Mouse (Mus musculus) lung, adult 2 months (tissue): ENCODE measurements around the gene Atg13. TPM values are rescaled to one million over a fixed set of nuclear protein-coding genes. Genes with fewer than 3 reads are reported as not detected.
A peak's percentile ranks its signal among the peaks of the same experiment; 100 is the strongest.

Source experiments
- DNase-seq: peaks from one replicate; pipeline ENCODE4 v3.0.0; 2022
- H3K4me1 ChIP-seq: fragments of 200-500 bp; 2 replicates; pipeline ENCODE4 v1.6.1; 2011; ENCODE audit warnings: low read length; ENCODE audit not compliant: control insufficient read depth, insufficient read depth
- H3K4me3 ChIP-seq: fragments of 200-500 bp; replicated peaks from 2 replicates; pipeline ENCODE3; 2011; ENCODE audit warnings: low read depth, mild to moderate bottlenecking, control low read depth, low read length; ENCODE audit errors: extremely low read depth
- CTCF ChIP-seq: fragments of 200-500 bp; IDR thresholded peaks from 2 replicates; pipeline ENCODE4 v1.5.1; 2011; ENCODE audit warnings: mild to moderate bottlenecking, low read length, control low read depth; ENCODE audit not compliant: insufficient read depth
- POLR2A ChIP-seq: fragments of 200-500 bp; IDR thresholded peaks from 2 replicates; pipeline ENCODE4 v1.6.1; 2011; ENCODE audit warnings: low read depth, mild to moderate bottlenecking, control low read depth, low read length, borderline replicate concordance; ENCODE audit errors: extremely low read depth
- WGBS: fragments of 180-500 bp; shearing (Covaris S2); methylation state at CpG from one replicate; pipeline ENCODE4 v1.1.7; 2018; 5-methylcytosine and 5-hydroxymethylcytosine counted together
- polyA plus RNA-seq: library from polyadenylated mRNA; depleted of rRNA; stranded (reverse); fragments of >200 nt; gene quantifications from 2 replicates; pipeline ENCODE4 v1.2.3, GENCODE M21; 2012

The Atg13 gene
- polyA plus RNA-seq, 1 experiment, result 40.4 TPM

- Histone ChIP-seq H3K4me3 (no peak overlapping the region), H3K4me1 (no peaks in the 10 kb centered on the region)
- no peak for DNase-seq
- TF ChIP-seq POLR2A (no peak), CTCF (no peak)
Measured at GRCm38 (mm10) chr2:91723951-91724350, 13.6 kb upstream of the Atg13 start.

GRCm38 (mm10) chr2:91723382-91723781 lies 13.0 kb upstream of the Atg13 start:
- DNase-seq, result no peak
- 54% methylated on average over 4 of the region's 4 CpGs for WGBS
- no peak overlapping the region for H3K4me3 ChIP-seq

DNA sequence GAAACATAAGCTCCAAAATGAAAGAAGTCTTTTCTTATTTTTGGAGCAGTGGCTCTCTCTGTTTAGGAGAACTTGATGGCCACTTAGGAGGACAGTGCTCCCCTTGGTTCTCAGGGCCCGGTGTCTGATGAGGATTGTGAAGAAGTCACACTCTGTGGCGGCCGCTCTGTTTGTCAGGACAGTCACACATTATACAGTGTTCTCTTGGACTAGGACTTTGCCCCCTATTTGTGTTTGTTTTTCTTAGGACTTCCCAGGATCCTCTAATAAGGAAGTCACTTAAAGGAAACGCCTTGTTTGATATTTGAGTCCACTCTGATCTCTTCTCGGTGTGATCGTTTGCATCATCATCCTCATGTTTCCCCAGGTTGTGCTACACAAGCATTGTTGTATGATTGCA lies 7.9 kb upstream of the Atg13 start:
- 65% methylated on average over 6 of the region's 6 CpGs for WGBS
- H3K4me3 ChIP-seq, result no peak overlapping the region
- no peak for DNase-seq
- TF ChIP-seq POLR2A, result no peak
- no peak for TF ChIP-seq CTCF
- no peaks in the 10 kb centered on the region for H3K4me1 ChIP-seq

More at GRCm38 (mm10) chr2:91723382-91723781, 13.0 kb upstream of the Atg13 start:
- TF ChIP-seq POLR2A (no peak), CTCF (no peak)
- no peaks in the 10 kb centered on the region for H3K4me1 ChIP-seq

DNA sequence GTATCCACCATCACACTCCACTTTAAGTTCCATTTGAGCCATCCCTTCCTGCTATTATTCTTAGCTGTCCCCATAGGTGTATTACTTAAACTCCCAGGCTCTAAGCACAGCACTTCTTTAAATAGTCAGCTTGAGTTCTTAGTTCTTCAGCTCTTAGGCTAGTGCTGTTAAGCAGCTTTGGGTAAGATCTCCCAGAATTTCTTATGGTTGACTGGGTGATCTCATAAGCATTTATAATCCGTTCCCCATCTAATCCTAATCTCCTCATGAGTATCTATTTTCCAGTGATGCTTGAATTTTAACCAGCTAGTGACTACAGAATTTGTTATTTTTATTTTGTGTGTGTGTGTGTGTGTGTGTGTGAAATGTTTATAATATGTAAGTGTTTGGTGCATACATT lies 4.5 kb upstream of the Atg13 start:
- H3K4me1 ChIP-seq, result peaks cover 2% of the 10 kb centered on the region
- TF ChIP-seq POLR2A, result no peak
- no peak for TF ChIP-seq CTCF
- WGBS, result 98% methylated on average over 1 of the region's 1 CpGs
- H3K4me3 ChIP-seq, result no peak overlapping the region
- DNase-seq, result no peak

GRCm38 (mm10) chr2:91711256-91711925 lies 1.0 kb upstream of the Atg13 start:
- whole genome bisulfite sequencing, result 3% methylated on average over 8 of the region's 8 CpGs
- H3K4me3 ChIP-seq, result peak overlapping the region; percentile 100
- H3K4me1 ChIP-seq, result peaks cover 9% of the 10 kb centered on the region
- no peak for DNase-seq
- no peak for TF ChIP-seq POLR2A
- TF ChIP-seq CTCF, result no peak

GRCm38 (mm10) chr2:91708361-91708760 lies 2.0 kb downstream of the Atg13 start:
- H3K4me1 ChIP-seq, result peaks cover 9% of the 10 kb centered on the region
- no peak for DNase-seq
- TF ChIP-seq POLR2A (no peak), CTCF (no peak)
- 92% methylated on average over 6 of the region's 6 CpGs for WGBS
- no peak overlapping the region for H3K4me3 ChIP-seq

GRCm38 (mm10) chr2:91706456-91706855 lies 3.9 kb downstream of the Atg13 start:
- Histone ChIP-seq H3K4me1 (peaks cover 6% of the 10 kb centered on the region), H3K4me3 (no peak overlapping the region)
- DNase-seq, result no peak
- no peak for TF ChIP-seq POLR2A
- no peak for TF ChIP-seq CTCF

GRCm38 (mm10) chr2:91705736-91706135 lies 4.6 kb downstream of the Atg13 start:
- TF ChIP-seq POLR2A, result no peak
- TF ChIP-seq CTCF, result no peak
- WGBS, result 76% methylated on average over 6 of the region's 6 CpGs
- no peak for DNase-seq
- no peak overlapping the region for H3K4me3 ChIP-seq
- H3K4me1 ChIP-seq, result peaks cover 6% of the 10 kb centered on the region

DNA sequence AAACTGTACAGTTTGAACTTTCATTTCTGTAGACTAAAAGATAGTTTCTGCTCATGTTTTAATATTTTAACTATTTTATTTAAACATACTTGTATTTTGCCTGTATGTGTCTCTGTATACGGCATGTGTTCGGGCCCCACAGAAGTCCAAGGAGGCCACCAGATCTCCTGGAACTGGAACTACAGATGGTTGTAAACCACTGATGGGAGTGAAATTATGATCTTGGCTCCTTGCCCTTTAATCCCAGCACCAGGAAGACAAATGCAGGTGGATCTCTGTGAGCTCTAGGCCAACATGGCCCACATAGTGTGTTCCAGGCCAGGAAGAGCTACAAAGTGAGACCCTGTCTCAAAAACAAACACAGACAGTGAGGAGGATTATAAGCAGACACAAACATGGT lies 9.0 kb downstream of the Atg13 start:
- WGBS, result 100% methylated on average over 2 of the region's 2 CpGs
- no peak for DNase-seq
- TF ChIP-seq CTCF (no peak), POLR2A (no peak)
- Histone ChIP-seq H3K4me3 (no peak overlapping the region), H3K4me1 (no peaks in the 10 kb centered on the region; the same call in none of the 2 replicates)

- TF ChIP-seq POLR2A, result no peak
- TF ChIP-seq CTCF, result no peak
- Histone ChIP-seq H3K4me1 (no peaks in the 10 kb centered on the region; the same call in none of the 2 replicates), H3K4me3 (no peak overlapping the region)
- WGBS, result 23% methylated on average over 1 of the region's 1 CpGs
- no peak for DNase-seq
Measured at GRCm38 (mm10) chr2:91699225-91699624, 11.2 kb downstream of the Atg13 start.

GRCm38 (mm10) chr2:91696225-91696590 lies 14.2 kb downstream of the Atg13 start:
- no peak overlapping the region for H3K4me3 ChIP-seq
- no peak for DNase-seq
- no peaks in the 10 kb centered on the region; the same call in none of the 2 replicates for H3K4me1 ChIP-seq
- WGBS, result 37% methylated on average over 1 of the region's 1 CpGs
- no peak for TF ChIP-seq CTCF
